Mouse (Mus musculus): ENCODE data around the gene Tenm2.

The Tenm2 gene

DNA sequence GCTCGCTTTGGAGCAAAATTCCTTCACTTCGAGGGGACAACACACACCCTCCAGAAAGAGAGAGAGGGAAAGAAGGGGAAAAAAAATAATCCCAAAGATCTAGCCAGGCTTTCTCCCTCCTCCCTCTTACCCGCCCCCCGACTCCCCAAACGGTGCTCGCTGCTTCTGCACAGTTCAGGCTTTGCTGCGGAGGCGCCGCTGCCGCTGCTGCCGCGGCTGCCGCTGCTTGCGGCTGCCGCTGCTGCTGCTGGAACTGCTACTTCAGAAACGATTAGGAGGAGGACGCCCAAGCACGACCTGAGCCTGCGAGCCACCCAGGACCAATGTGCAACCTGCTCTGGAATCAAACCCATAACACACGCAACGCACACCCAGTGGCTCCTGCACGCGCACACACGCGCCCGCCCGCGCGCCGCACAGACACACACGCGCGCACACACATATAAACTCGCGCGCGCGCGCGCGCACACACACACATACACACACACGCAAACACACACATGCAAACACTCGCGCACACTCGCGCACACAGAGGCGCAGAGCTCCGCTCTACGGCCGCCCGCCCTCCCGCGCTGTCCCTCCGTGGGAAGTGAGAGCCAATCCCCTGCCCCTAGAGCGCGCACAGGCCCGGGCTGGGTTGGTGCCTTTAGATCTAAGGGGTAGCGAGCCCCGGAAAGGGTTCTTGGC is at the start of gene Tenm2:
Gene Tenm2 (minus strand): TSS at position 51 of the 687 bp plus-strand sequence.
- DNase-seq (ENCODE audit: low read depth) = no peak

DNA sequence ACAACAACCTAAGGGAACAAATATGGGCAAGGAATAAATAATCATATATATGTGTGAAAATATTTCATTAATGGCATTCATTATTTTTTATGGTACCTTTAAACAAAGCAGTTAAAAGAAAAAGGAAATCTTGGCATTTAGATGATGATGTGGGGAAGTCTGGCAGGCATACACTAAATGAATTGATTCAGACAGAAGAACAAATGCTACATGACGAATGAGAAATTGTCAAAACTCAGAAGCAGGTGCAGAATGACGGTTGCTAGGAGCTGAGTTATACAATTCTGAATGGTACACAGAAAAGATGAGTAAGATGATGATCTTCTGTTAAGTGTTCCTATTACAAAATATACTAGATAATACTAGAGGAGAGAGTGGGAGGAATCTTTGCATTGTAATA is 49.4 kb upstream of the Tenm2 start:
- no peak for DNase-seq (ENCODE audit: low read depth)

DNA sequence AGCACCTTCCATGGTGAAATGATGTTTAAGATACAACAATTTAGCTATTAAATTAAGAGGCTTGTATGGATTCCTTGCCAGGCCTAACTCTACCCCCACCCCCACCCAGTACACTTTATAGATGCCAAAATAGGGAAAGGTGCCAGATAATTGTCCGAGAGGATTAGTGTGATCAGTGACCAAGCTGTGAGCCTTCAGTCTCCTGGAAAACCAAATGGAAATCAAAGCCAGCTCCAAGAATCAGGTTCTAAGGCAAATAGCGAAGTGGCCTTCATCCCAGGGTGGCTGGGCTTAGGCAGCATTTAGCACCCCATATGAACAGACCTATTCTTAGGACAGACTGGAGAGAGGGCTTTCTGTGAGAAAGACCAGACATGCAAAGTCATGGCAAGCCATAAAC is 13.0 kb upstream of the Tenm2 start:
- no peak for DNase-seq (ENCODE audit: low read depth)

DNA sequence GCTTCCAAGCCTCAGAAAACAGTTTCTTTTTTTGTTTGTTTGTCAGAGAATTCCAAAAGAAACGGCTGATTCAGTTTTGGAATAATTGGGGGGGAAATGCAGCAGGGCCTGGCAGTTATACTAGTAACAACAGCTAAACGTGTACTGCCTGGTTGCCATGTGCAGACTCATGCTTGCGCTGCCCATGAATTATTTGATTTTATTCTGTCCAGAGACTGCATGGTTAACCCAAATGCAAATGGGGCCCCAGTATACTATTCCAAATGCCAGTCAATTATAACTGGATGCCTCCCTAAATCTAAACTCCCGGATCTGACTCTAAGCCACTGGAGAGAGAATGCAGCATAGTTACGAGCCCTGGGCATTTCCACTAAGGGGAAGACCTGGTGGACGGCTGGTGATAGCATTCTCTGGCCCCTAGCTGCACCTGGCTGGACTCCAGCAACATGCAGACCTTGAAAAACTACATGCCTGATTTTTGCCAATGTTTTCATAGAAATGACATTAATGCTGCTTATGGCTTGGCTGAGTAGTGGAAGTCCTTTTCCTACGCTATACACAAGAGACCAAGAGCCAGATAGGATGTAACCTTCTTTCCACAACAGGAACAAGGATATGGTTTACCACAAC is 1.4 kb upstream of the Tenm2 start:
- DNase-seq (ENCODE audit: low read depth) = no peak

DNA sequence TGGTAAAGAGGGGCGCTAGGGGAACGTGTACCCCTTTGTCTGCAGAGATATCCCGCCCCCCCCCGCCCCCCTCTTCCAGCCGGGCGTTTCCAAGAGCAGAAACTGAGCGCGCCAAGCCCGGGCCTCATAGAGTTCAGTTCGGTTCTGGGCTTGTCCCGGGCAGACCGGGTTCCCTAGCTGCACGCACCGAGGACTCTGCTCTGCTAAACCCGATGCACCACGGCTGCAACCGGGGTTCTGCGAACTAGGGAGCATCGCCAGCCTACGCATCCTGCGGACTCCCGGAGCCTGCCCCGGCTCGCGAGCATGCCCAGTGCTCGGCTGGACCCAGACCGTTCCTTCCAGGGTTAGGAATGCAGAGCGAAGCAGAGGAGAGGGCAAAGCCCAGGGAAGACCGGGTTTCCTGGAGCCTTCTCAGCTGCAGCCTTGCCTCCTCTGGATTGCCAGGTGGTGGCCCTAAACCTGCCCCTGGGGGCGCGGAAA is 878 bp upstream of the Tenm2 start:
- no peak for DNase-seq (ENCODE audit: low read depth)

DNA sequence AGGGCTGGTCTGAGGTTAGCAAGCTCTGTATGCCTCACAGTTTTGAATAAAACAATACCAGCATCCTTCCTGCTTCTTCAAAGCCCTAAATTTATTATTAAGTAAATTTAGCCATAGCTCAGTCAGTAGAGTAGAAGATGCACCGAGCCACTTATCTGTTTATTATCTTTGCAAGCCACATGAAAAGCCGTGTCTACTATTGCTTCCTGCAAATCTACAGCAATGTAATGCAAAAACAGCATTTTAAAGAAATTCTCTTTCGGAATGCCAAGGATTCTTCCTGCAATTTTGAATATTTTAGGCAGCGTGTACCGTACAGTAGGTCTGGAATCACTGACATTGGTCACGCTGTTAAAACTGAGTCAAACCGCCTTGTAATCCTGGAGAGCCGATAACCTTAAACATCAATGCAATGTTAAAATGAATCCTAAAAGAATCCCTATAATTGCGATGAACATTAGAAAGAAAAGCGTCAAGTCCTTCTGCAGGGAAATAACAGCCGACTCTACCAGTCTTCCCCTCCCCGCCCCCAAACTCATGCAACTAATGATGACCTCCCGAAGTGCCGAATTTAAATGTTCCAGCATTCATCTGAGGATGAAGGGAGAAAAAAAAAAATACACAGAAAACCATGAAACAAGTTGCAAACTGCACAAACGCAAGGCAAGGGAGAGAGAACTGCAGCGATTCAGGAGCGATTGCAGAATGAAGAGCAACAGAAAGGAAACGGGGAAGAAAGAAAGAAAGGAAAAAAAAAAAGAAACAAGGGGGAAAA is 556 bp downstream of the Tenm2 start:
- DNase-seq (ENCODE audit: low read depth) = no peak

DNA sequence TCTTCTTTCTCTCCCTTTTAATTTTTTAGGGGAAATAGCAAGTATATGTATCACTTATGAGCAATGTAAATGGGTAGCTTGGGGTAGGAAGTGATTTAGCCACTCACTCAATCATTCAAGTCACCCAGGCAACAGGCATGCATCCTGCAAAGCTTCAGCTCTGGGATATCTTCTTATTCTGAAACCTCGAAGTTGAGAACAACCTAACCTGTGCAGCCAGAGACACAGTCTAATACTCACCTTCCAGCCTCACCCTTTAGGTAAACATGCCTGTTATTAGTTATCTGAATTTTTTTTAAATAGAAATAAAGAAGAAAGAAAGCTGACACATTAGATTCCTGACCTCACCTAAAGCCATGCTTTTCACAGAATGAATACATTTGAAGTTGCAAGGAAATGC is 8.4 kb downstream of the Tenm2 start:
- no peak for DNase-seq (ENCODE audit: low read depth)

DNA sequence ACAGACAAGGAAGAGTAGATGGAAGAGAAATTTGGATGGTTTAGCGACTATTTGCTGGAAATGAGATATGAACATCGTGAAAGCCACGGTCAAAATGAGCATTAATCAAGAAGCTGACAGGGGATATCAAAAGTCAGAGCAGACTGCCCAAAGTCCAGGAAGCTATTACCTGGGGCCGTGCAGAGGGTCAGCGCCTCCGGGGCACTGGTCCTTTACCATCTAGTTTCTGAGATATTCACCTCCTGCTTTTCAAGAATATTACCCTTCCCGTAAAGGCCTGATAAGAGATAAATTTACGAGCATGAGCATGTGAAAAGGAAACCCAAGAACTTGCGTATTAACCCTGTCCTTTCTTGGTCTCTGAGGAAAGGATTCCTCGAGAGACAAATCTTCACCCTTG is 8.8 kb downstream of the Tenm2 start:
- no peak for DNase-seq (ENCODE audit: low read depth)

DNA sequence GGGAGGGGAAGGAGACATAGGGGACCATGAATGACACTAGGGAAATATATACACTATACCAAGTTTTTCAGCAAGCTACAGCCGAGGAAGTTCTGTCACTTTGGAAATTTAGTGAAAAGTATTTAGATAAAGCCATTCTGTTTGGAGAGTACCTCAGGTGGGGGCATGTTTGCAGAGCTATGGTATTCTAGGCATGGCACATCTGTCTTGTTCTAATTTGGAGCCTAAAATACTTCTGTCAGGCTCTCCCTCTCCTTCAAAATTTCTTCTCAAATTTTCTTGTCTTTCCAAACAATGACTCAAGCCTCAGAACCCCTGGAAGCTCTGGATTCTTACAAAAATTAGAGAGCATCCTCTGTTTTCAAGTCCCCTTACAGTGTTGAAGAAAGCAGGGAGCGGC is 13.0 kb downstream of the Tenm2 start:
- DNase-seq (ENCODE audit: low read depth) = no peak

DNA sequence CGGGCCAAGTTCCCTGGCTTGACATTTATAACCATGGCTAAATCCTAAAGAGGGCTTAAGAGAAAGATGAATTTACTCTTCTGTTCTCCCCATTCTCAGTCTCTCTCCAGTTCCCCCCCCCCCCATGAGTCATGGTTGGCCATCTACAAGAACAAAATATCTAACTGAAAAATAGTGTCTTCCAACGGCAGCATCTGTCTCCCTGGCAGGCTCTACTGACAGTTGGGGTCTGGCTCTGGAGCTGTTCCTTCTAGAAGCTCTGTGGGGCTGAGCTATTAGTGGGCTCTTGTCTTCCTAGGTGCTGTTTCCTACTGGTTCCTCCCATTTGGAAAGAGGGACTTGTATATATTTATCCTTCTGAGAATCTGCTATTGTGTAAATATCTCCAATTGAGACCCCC is 13.7 kb downstream of the Tenm2 start:
- no peak for DNase-seq (ENCODE audit: low read depth)

DNA sequence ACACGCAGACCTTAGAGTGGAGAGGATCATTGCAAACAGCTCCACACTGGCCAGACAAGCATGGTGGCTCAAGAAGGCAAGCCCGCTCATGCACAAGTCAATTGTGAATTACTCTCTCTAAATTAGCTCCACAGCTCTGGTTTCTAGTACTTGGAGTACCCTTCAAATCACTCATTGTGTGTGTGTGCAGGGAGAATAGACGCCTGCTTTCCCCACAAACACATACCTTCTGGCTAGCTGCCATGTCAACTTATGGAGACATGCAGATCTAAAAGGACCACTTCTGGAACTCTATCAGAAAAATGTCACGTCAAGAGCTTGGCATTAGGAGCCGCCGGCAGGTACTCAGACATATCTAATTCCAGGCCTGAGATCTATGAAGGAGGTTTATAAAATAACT is 14.8 kb downstream of the Tenm2 start:
- DNase-seq (ENCODE audit: low read depth) = no peak

DNA sequence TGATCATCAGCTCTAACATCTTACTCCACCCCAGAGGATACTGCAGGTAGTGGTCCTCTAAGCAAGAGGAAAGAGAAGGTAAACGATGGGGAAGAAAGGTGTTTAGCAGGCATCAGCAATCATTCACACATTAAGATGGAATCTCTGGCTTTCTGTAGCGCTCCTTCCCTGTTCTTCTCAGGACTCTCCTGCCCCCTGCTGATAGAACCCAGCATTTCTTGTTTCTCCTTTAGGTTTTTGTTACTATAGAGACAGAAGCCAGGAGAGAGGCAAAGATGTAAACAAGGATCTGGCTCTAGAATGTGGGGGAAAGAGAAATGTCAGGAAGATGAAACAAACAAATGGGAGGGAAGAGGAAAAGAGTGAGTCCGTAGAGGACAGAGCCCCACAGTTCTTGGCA is 49.6 kb downstream of the Tenm2 start:
- DNase-seq (ENCODE audit: low read depth) = no peak

DNA sequence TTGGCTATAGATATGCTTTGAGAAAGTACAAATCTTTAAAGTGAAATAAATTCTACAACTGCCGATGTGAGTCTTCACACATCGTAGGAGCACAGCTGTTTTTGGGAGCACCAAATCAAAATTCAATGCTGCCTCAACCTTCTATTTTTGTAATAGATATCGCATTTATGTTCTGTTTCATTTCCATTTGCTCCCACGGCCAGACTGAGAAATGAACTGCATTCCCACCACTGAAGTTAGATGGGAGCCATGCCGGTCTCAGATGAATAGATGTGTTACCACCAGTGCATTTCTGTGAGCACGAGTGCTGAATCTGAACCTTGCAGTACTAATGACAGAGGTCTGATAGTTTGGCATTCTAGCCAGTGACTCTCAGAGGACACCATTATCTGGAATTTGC is 58.3 kb downstream of the Tenm2 start:
- no peak for DNase-seq (ENCODE audit: low read depth)

DNA sequence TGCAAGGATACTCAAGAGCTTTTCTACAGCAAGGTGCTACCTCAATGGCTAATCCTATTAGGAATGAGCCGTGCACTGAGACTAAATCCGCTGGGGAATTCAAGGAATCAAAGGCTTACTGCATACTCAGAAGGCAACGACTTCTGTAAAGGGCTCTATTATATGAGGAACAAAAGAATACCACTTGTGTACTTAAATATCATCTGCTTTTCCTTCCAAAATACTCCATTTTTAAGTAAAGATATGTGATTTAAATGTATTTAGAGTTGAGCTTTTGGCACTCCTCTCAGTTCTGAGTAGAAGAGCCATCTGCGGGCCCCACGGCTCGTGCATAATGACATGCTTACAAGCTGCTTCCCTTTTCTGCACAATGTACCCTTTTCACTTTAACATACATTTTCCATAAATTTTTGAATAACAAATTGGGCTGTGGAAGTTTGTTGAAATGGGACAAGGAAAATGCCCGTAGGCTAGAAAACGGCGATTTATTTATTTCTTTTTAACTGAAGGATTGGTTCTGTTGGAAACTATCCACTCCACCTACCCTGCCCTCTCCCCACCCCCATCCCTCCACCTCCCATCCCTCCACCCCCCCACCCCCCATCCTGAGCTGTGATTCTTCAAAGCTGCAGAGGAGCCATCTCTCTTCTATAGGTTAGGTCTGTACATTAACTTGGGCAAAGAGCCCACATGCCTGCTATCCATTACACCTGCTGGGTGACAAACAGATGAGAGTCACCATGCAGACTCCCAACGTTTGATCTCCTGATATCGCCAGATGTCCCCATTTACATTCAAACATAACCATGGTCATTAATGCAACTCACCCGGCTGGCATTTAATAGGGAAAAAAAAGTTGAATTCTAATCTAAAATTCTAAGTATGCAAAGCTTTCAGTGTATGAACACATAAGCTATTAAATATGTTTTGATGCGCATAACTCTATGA is 81.6 kb downstream of the Tenm2 start:
- DNase-seq (ENCODE audit: low read depth) = no peak

DNA sequence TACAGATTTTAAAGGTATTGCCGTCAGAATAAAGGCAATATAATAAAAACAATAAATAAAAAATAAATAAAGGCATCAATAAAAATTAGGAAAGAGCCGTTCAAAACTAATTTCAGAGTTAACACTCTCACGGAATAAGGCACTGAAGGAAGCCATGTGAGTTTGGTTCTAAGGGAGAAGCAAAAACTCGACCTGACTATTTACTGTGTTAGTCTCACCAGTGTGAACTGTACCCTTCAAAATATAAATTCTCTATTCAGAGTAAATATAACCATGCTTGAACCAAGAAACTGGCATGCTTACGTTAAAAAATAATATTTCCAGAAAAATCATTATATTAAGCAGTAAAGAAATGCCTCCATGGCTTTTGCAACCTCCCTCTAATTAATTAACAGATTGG is 82.4 kb downstream of the Tenm2 start:
- DNase-seq (ENCODE audit: low read depth) = no peak

DNA sequence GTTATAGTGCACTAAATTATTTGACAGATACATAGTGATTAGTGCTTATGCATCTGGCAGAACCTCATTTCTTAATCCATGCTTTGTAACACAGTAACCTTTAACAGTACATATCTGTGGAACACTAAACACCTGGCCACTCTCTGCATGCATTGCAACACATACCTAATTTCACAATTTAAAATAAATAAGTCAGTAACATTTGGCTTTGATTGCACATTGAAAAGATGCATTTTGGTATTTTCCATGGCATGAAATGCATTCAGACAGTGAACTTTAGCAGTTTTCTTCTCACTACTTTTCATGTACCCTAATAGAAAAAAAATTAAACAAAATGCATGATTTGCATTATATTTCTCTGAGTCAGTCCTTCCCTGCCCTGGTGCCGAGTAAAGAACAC is 85.8 kb downstream of the Tenm2 start:
- DNase-seq (ENCODE audit: low read depth) = no peak

DNA sequence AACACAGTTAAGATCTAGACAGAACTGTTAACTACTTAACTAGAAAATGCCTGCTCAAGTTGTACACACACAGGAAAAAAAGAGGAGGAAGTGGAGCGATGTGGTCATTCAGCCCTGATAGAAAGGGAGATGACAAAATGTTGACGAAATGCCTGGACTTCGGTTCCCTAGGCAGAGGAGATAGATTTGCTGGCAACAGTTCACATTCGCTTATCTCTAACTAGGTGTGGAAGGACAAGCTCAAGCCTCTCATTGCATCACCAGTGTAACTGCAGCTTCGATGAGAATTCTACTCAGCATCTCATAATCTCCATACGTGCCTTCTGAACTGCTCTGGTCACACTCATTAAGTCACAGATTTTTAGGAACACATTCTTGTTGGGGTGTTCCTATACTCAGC is 91.8 kb downstream of the Tenm2 start:
- no peak for DNase-seq (ENCODE audit: low read depth)

DNA sequence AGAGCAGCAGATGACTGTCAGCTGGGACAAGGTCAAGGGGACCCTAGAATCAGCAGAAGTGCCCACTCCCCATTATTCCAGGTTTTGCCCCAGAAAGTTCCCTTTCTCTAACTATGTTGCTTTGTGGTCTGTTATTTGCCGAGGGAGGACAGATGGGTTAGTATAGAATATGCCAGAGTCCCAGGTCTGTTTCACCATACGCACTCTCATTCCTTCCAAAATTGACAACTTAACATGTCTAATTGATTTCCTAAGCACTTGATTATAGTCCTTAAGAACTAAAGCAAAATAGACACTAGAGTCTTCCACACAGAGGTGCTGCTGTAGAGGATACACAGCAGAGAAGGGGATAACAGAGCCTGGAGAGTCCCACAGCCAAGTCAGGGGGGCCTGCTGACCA is 92.3 kb downstream of the Tenm2 start:
- DNase-seq (ENCODE audit: low read depth) = no peak

DNA sequence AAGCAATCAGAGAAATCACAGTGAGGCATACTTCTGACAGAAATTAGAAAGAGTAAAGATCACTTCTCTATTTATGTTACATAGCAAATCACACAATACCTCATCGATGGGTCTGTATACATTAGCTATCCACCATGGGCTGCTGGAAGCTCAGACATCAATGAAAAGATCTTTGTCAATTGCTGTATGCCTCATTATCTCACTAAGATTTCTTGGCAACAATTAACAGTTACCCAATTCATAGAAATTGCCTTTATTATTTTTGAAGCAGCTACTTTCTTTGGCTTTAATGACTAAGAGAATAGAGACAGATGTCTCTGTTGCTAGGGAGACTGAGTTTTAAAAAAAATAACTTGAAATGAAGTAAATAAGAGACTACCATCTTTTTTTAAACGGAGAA is 106.9 kb downstream of the Tenm2 start:
- no peak for DNase-seq (ENCODE audit: low read depth)

DNA sequence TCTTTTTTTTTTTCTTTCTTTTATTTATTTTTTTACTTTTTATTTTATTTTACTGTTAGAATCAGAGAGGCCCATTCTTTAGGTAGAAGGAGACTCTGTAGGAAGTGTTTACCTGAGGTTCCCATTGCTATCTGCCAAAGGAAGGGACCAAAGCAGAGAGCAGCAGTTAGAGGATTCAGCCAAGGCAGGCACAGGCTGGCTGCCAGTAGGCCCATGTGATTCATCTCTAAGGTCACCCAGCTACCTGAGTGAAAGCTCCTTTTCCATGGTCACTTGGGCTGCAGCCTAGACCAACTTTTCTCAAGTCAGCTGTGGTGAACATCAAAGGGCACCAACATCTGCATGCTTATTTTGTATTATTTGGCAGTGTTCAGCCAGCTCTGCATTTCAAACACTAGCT is 117.7 kb downstream of the Tenm2 start:
- DNase-seq (ENCODE audit: low read depth) = no peak

DNA sequence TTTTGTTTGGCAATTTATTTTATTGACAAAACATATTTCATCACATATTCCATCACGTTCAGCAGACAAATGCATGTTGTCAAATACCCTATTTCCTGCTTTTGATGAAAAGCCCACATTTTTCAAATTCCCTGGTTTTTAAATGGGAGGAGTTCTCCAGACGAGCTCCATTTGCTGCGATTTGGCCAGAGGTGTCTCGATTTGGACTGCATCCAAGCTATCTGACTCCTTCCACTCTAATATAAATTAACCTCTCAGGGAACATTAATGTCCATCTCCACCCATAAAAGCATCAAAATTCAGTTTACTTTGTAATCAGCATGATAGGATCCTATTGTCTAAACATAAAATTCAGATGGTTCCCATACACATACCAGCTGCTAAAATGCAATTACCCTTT is 120.6 kb downstream of the Tenm2 start:
- no peak for DNase-seq (ENCODE audit: low read depth)

DNA sequence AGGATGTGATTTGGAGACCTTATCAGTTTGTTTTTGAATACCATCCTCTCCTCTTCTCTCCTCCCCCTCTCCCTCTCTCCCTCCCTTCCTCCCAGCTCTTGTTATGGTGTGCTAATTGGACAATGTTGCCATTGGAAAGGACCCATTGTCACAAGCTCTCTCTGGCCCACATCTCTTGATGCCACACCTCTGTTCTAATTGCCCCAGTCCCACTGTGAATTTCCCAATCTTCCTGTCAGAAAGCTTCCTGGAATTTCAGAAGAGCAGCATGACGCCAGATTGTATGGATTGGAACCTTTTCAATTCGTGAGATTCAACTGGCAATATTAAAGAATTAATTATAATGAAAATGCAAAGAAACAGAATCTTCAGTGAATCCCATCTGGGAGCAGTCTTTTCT is 128.7 kb downstream of the Tenm2 start:
- no peak for DNase-seq (ENCODE audit: low read depth)

Measured in naive thymus-derived CD4-positive, alpha-beta T cell, adult 2 months (primary cell).